Mouse (Mus musculus) stomach, postnatal 0 days (tissue): Measurements from ENCODE around the gene Fry.

Experiments
- CTCF ChIP-seq: IDR thresholded peaks from 2 replicates; pipeline ENCODE4 v1.5.1; 2016; ENCODE audit warnings: antibody characterized with exemption, low read depth, mild to moderate bottlenecking, moderate library complexity
- EP300 ChIP-seq: optimal IDR thresholded peaks from 2 replicates; pipeline ENCODE3; 2016; ENCODE audit warnings: antibody characterized with exemption

DNA sequence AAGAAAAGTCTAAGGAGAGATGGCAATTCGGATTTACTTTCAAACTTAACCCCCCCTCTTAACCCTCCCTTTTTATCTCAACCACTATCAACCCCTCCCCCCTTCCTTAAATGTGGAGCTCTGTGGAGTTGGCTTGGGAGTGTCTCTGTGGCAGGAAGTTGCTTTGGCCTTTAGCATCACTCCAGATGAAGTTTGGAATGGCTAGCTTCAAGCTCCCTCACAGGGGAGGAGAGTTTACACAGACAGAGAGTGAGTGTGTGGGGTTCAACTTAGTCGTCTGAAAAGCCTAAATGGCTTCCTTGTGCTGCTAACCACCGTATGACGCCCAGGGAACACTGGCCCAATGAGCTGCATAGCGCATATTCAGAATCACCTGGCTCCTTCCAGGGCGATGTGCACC is 145.2 kb downstream of the Fry start:
- no peak for TF ChIP-seq CTCF
- no peak for TF ChIP-seq EP300
